Mouse (Mus musculus) liver, embryonic 14.5 days (tissue): ENCODE data around the gene Dhx37.

ENCODE experiments used
- CTCF ChIP-seq: IDR thresholded peaks from 2 replicates; pipeline ENCODE4 v1.5.1; 2016; ENCODE audit warnings: antibody characterized with exemption, low read depth, control low read depth
- EP300 ChIP-seq: IDR thresholded peaks from 2 replicates; pipeline ENCODE4 v1.6.1; 2016; ENCODE audit warnings: antibody characterized with exemption, low read depth

DNA sequence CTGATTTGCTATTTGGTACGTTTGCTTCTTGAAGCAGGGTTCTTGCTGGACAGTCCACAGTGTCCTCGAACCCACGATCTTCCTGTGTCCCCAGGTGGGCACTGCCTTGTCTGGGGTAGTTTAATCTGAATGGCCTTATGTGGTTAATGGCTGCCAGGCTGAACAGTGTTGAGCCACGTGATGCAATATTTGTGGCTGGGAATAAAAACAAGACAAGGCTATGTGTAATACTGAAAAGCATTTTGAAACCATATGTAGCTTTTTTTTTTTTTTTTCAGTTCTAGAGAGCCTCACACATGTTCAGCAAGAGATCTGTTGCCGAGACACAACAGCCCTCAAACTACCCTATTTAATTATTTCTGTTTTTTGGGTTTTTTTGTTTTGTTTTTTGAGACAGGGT lies 65.8 kb downstream of the Dhx37 start:
- TF ChIP-seq CTCF (no peak), EP300 (no peak)
